Mouse (Mus musculus) brain, adult 2 months (tissue): ENCODE data around the gene Nop9.

ENCODE experiments used
- DNase-seq: peaks from one replicate; pipeline ENCODE4 v3.0.0; 2011; ENCODE audit warnings: low read depth, low spot score

Gene Nop9

GRCm38 (mm10) chr14:55745180-55745860 is at the start of gene Nop9, which contains the start of gene Dhrs1:
Gene Nop9 (plus strand): TSS chr14:55745693.
Gene Dhrs1 (minus strand): TSS chr14:55745690.
- peak; percentile 92 for DNase-seq

- no peak for DNase-seq
Observed at GRCm38 (mm10) chr14:55697226-55697625, 48.3 kb upstream of the Nop9 start.

DNA sequence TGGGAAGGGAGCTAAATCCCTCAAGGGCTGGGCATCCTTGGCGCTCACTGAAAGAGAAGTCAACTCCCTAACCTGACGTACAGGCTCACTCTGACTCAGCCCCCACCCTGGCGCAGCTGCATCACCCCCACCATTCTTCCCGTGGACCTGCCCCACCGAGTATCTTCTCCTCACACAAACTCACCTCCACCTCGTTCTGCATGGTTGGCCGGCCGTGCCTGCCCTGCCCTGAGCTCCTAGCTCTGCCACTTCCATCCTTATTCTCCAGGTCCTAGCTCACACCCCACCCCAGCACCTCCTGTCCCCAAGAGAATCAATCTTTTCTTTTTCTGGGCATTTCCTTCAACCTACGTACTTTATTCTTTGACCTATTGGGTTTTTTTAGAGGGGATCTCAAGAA is 44.4 kb upstream of the Nop9 start:
- DNase-seq = no peak

DNA sequence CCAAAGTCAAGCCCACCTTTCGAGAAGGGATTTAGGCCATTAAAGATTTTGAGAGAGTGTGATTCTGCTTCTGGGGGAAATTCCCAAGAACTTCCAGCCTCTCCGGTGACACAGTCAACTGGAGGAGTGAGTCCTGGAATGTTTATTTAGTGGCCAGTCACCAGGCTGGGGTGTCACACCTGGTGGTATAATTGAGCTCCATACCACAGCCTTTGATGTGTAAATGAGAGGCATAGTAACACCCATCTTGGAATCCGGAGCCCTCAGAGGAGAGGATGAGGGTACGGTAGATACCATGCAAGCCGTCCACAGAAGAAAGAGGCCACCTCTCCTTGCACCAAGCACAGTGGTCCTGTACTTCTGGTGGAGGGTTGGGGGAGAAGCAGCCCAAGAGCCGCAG is 42.7 kb upstream of the Nop9 start:
- DNase-seq = no peak

- no peak for DNase-seq
Observed at GRCm38 (mm10) chr14:55706051-55706600, 39.4 kb upstream of the Nop9 start.

- no peak for DNase-seq
Observed at GRCm38 (mm10) chr14:55707397-55707796, 38.1 kb upstream of the Nop9 start.

DNA sequence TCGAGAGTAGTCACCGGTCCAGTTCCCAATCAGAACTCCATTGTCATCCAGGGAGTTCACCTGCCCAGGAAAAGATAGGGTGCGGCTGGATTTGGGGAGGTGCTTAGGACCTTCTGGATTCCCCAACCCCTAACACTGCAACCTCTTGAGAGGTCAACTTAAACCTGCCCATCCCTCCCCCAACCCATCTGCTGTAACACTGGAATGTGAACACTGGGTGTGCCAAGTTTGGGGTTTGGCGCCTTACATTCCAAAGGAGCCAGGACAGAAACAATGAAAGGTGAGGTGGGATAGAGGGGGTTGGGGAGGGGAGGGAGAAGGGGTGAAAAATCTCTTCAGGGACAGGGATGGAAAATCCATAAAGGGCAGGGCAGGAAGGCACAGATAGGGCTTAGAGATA is 36.0 kb upstream of the Nop9 start:
- DNase-seq = no peak

GRCm38 (mm10) chr14:55711786-55712185 is 33.7 kb upstream of the Nop9 start:
- no peak for DNase-seq

DNA sequence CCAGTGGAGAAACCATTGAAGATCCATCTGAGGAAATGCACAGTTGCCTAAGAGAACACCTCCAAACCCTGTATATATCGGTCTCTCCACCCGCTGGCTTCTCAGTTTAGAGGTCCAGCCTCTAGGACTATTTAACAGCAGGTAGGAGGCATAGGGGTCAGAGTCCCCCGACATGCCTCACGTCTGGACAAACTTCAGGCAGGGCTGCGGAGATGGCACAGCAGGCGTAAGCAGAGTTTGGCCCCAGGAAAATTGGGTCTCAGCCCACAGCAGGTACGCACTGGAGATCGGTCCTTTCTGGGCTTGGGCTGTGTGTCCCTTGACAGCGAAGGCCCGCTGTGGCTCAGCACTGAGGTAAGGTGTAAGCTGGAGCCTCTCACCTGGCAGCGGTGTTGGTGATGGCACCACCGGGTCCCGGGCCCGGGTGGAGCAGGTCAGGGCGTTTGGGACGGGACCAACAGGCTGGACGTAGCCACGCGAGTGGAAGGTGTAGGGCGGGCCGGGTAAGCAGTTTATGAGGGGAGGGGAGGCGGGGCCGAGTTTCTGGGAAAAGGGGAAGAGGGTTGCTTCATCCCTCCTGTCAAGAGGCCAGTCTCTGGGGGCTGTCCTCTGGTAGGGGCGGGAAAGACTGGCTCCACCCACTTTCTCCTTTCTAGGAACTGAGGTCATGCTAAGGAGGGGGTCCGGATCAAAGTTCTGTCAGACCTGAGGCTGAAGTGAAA is 32.3 kb upstream of the Nop9 start:
- no peak for DNase-seq

DNA sequence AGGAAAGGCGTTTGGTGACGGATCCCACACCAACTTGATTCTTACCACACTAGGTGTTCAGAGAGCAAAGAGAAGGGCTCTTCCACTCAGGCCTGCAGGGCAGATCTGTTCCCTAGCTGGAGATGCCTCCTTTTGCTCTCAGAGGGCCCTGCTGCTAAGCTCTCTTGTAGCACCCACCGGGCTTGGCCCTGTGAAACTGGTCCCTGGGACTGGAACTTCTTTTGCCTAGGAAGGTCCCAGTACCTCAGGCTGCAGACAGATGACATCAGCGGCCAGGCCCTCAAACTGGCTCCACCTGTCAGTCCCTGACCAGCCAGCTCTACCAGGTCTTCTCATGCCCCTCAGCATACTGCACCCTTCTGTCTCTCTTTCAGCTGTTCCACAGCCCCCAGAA is 31.8 kb upstream of the Nop9 start, which contains the start of gene Tgm1:
Tgm1 (minus strand) TSS at position 198 of the 394 bp plus-strand sequence.
- DNase-seq = no peak

GRCm38 (mm10) chr14:55714893-55715292 is 30.6 kb upstream of the Nop9 start:
- no peak for DNase-seq

GRCm38 (mm10) chr14:55716271-55716670 is 29.2 kb upstream of the Nop9 start:
- no peak for DNase-seq

- no peak for DNase-seq
Observed at GRCm38 (mm10) chr14:55716884-55717283, 28.6 kb upstream of the Nop9 start.

DNA sequence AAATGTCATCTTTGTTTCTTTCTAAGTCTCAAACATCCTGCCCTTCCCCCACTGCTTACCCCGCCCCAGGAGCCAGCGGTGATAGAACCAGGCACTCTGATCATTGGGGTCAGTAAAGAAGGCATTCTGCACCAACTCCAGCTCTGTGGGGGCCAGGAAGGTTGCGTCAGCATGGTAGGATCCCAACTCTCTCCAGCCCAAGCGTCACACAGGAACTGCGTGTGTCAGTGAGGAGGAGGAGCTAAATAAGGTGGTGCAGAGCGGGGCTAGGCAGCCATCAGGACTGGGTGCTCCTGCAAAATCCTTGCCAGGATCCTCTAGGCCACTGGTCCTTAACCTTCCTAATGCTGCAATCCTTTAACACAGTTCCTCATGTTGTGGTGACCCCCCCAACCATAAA is 25.8 kb upstream of the Nop9 start:
- peak; percentile 25 for DNase-seq

GRCm38 (mm10) chr14:55720666-55721065 is 24.8 kb upstream of the Nop9 start:
- no peak for DNase-seq

DNA sequence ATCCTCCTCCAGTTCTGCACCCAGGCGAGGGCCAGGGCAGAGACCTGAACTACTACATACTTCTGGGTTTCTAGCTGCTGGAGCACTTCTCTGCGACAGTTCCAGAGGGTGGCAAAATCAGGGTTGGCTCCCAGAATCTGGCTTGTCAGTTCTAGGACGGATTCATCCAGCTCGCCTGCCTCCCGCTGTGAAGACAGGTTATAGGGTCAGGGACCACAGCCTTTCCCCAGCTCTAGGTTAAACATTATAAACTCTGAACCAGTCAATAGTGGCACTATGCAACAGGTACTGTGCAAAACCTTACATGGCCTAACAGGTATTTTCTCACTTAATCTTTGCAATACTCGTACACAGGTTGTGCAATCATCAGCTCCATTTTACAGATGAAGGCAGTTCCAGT is 24.4 kb upstream of the Nop9 start:
- no peak for DNase-seq

GRCm38 (mm10) chr14:55721700-55722437 is 23.6 kb upstream of the Nop9 start, which contains the start of gene Rabggta:
Gene Rabggta (minus strand): TSS chr14:55722263.
- peak; percentile 98 for DNase-seq

DNA sequence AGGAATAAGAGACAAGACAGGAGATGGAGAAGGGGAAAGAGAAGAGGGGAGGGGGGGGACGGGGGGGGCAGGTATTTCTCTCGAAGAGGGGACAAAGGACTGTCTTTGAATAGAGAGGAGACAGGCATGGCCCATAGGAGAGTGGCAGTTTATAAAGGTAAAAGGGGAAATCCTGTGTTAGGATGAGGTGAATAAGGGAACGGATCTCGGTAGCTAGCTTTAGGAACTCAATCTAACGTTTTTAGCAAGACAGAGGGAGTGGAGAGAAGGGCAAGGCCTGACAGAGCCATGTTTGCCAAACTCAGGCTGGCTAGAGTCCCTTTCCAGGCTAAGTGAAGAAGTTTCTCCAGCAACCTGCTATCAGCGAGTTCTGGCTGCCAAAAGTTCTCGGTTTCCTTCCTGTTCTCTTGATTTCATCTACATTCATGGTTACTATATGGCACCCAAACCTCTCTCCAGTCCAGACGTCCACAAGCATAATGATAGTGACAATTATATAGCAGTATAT is 23.0 kb upstream of the Nop9 start:
- no peak for DNase-seq

DNA sequence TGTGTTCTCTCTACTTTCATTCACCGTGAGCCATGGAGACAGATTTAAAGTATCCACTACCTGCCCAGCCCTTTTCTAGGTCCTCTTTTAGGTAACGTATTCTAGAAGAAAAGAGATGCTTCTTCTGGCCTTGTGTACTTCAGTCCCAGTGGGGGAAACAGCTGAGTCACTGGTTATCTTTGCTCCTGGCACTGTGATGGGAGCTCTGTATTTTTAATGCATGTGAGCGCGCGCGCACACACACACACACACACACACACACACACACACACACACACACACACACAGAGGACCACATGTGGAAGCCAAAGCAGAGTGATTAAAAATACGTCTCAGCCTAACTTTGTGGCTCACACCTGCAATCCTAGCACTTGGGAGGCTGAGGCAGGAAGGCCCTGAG is 22.1 kb upstream of the Nop9 start:
- no peak for DNase-seq

DNA sequence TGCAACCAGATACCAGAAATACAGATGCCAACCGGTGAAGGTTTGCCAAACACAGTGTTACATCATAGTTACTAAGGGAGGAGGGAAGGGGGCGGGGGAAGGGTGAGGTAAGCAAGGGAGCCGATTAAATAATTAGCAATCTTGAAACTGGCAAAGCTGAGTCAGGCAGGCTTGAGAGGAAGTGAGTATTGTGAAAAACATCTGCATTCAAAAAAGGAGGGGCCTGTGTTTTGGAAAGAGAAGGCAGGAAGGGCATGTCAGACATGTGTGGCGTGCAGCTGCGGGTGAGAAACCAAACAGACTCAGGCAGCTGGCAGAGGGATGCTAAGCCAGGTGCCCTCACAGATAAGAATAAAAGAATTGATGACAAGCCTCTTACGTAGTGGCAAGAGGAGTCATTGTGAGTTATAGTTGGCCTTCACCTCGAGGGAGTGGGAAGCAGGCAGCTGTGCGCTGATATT is 21.1 kb upstream of the Nop9 start:
- no peak for DNase-seq

GRCm38 (mm10) chr14:55726261-55726660 is 19.2 kb upstream of the Nop9 start:
- DNase-seq = no peak
